Mouse (Mus musculus) urinary bladder, postnatal 4 days (tissue): ENCODE measurements around the gene Osbp2.
A peak's percentile ranks its signal among the peaks of the same experiment; 100 is the strongest.

Experiments used
- DNase-seq, 2 experiments: peaks; one replicate each; pipeline ENCODE4 v3.0.0; 2021 to 2022; ENCODE audit warnings: low spot score in 2 of 2

The Osbp2 gene

DNA sequence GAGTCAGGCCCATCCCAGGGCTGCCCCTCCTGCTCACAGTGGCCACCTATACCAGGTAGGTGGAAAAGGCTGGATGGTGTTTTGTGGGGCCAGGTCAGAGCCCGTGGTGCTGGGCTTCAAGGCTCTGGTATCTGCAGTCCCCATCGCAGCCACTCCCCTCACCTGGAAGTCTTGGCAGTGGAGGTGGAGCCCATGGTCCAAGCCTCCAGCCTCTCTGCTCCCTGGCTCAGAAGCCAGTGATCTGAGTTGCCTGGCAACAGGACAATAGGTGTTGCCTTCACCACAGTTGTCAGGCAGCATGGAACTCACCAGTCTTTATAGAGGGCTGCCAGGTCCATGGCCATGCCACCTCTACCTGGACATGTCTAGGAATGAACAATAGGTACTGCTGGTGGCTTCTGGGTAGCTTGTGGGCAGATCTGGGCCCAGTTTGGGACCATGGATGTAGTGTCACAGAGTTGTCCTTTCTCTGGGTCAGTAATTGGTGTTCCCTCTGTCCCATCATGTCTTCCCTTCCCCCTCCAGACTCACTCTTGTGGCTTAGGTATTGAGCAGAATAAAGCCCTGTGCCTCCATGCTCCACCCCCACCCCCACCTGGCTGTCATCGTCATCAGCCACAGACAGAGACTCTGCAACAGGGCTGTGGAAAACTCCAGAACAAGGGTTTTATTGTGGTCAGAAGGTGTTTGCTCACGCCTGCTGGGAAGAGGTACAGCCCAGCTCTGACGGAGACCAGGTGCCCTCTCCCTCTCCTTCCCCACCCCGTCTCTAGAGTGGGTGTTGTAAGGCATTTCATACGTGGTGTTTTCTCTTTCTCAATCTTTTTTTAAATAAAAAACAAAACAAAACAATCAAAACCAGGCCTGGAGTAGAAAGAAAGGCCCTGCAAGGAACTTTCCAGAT is 160.4 kb downstream of the Osbp2 start:
- DNase-seq, result no peak

DNA sequence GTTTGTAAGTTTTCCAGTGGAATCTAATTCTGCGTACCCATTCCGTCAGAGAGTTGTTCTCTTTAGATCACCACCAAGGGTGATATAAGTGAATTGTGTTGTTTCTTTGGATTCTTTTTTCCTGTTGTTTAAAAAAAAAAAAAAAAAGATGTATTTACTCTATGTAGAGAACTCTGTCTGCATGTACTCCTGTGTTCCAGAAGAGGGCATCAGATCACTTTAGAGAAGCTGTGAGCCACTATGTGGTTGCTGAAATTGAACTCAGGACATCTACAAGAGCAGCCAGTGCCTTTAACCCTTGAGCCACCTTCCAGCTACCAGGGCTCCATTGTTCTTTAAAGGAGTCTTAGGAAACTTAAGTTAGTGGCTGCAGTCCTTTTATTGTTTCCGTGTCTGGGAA is 166.3 kb downstream of the Osbp2 start:
- no peak for DNase-seq

DNA sequence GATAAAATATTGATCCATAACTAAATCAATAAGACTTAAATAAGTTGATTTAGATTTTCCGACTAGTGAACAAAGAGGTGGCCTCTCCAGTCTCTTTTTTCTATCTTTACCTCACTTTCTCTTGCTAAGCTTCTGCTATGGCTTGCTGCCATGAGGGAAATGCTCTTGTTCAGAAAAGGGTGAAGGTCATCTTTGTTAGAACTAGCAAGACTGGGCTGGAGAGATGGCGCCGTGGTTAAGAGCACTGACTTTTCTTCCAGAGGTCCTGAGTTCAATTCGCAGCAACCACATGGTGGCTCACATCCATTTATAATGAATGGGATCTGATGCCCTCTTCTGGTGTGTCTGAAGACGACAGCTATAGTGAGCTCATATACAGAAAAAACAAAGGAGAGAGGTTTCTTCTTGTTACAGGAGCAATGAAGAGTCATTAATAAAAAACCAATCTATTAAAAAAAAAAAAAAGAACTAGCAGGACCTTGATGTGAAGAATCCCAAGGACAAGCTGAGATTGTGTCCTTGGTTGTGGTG is 167.6 kb downstream of the Osbp2 start:
- DNase-seq, result no peak

DNA sequence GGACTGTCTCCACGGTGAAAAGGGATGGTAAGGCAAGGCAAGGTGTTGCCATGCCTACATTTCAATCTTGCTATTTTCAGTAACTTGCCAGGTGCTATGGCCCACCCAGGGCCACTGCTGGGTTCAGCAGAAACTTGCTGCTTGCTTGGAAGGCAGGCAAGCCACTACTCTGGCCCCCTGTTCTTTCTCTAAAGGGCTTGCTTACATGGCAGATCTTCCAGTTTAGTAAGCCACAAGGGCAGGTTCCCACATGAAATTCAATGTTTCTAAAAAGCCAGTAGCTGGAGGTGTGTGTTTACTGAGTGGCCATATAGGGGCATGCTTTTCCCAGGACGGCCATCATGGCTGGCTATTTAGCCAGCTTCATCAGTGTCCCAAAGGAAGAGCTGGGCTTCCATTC is 172.0 kb downstream of the Osbp2 start:
- no peak for DNase-seq

DNA sequence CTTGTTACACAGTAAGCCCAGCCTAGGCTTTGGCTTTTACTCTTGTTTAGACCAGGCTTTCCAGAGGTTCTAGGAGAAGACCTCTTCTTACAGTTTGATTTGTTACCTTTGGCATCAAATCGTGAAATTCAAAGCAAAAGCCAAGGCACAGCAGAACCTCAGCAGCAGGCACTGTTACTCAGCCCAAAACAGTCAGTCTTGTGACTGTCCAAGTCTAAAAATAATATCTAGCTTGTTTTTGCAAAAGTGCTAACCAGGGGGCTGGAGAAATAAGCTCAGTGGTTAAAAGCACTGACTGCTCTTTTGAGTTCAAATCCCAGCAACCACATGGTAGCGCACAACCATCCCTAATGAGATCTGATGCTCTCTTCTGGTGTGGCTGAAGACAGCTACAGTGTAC is 176.8 kb downstream of the Osbp2 start:
- DNase-seq, result peak in 1 of 2 experiments; percentile 25

DNA sequence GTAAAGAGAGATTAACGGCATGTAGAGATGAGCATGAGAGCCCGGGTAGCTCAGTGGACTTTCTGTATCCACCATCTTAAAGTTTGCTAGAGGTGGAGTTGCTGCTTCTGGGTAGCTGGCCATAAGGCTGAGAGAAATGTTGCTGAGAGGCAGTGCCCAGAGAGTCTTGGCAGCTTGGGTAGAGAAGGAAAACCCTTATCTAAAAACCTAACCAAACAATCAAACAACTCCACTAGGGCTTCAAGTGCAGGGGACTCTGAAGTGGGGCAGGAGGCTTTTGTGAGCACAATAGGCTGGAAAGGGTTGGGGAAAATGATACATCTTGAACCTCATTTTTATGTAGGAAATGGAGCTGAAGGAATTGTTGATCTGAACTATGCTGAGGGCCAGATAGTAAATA is 177.4 kb downstream of the Osbp2 start:
- DNase-seq, result peak in 1 of 2 experiments; percentile 14

DNA sequence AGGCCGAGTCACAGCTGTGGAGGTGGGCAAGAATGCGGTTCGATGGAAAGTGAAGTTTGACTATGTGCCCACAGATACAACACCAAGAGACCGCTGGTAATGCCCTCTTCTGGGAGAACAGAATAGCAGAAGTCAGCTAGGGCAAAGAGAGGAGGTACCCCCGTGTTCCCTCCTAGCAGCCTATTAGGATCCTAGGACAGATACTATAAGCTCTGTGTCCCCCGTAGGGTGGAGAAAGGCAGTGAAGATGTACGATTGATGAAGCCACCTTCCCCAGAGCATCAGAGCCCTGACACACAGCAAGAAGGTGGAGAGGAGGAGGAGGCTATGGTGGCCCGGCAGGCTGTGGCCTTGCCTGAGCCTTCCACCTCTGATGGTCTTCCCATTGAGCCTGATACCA is 178.3 kb downstream of the Osbp2 start:
- no peak for DNase-seq

DNA sequence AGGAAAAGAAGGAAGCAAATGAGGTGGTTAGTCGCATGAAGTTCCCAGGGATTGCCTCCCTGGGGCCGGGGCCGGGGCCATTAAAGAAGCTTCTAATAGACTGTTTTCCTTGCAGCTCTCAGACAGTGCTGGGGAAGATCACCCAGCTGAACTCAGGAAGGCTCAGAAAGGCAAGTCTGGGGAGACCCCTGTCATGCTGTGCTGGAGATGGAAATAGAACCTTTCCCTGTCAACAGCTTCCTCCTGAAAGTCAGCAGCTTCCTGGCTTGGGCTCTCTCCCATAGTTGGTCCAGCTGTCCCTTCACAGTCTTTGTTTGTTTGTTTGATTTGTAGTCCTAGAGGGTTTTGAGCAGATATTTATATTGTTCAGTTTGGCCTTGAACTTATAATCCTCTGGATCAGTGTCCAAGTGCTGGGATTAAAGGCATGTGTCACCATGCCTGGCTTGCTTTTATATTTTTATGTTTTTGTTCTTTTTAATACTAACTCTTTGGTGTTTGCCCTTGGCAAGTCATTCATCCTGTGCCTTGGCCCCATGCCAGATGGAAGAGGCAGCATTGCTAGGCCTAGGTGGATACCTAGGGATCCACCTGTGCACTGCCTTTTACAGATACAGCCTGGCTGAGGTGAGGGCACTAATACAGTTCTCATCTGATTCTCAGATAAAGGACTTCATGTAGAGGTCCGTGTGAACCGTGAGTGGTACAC is 178.8 kb downstream of the Osbp2 start:
- peak in 1 of 2 experiments; percentile 46 for DNase-seq

DNA sequence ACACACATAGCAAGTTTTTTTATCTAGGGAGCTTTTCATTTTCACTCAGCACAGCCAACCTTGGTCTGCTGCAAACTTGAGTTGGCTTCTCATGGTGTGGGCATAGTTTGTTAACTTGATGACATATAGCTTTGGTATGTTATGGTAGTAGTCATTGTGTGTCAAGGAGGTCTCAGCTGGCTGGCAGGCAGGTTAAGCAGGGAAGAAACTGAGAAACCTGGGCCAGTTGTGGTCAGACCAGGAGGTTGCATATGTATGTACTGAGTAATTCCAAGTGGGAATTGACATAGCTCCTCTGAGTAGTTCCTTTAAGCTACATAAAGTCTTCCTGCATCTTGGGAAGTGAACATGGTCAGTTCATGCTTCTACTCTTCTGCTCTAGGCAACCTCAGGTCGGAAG is 179.5 kb downstream of the Osbp2 start:
- DNase-seq, result peak in 1 of 2 experiments; percentile 33

GRCm38 (mm10) chr11:3683696-3684095 is 180.0 kb downstream of the Osbp2 start:
- DNase-seq, result peak in 1 of 2 experiments; percentile 55

DNA sequence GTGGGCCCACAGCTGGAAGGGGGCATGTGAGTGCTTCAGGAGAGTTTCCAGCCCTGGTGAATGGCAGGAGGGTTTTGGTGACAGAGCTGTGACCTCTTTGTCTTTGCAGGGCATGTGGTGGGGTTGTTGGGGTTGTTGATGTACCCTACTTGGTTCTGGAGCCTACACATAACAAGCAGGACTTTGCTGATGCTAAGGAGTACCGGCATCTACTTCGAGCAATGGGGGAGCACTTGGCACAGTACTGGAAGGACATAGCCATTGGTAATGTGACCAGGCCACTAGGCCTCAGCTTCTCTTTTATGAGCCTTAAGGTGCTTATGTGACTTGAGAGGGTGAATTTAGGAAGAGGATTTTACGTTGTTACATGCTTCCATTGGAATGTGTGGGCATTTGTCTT is 183.9 kb downstream of the Osbp2 start:
- no peak for DNase-seq

DNA sequence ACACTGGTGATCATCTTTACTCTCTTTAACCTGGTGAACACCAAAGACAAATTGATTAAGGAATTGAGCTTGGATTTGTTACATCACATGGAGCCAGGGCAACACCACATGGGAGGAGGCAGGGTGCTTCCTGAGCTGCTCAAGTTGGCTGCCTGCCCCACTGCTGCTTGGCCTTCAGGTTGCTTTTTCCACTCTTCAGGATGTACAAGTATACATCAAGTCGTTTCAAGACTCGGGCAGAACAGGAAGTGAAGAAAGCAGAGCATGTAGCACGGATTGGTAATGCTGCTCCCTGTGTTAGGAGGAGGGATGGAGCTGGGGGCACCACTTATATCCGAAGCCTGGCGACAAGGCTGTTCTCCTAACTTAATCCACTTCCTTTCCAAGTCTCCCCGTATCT is 186.5 kb downstream of the Osbp2 start:
- DNase-seq, result no peak

- DNase-seq, result no peak
Observed at GRCm38 (mm10) chr11:3676423-3676822, 187.3 kb downstream of the Osbp2 start.

GRCm38 (mm10) chr11:3674545-3674944 is 189.2 kb downstream of the Osbp2 start:
- DNase-seq, result no peak

GRCm38 (mm10) chr11:3671000-3671628 is 192.6 kb downstream of the Osbp2 start:
- DNase-seq, result no peak

DNA sequence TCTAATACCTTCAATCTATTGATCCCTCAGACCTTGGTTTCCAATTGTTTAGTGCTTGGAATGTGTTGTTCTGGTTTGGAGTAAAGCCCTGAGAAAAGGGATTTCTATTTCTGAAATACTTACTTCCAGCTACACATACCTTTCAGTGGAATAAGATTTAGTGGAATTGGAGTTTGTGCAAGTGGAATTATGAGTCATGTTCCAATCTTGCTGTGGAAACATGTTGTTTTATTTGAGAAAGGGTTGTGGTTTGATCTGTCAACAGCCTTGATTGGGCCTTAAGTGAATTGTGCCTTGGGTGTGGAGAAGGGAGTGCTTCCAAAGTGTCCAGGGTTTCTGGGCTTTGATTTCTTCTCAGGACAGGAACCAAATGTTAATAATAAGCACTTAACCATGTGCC is 193.9 kb downstream of the Osbp2 start:
- no peak for DNase-seq

DNA sequence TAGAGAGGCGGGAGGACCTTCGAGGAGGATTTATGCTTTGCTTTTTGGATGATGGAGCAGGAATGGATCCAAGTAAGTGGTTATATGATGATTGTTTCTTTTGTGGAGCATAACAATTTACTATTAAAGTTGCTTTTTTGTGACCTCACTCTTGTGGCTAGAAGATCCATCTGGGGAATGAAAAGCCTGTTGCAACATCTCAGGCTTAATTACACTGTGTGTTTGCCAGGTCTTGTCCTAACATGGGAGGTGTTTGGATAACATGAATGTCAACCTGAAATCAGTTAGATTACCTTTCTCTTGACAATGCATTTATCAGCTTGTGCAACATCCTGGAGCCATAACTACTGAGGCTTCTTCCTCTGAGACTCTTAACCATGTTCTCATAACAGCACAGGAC is 194.9 kb downstream of the Osbp2 start:
- no peak for DNase-seq

DNA sequence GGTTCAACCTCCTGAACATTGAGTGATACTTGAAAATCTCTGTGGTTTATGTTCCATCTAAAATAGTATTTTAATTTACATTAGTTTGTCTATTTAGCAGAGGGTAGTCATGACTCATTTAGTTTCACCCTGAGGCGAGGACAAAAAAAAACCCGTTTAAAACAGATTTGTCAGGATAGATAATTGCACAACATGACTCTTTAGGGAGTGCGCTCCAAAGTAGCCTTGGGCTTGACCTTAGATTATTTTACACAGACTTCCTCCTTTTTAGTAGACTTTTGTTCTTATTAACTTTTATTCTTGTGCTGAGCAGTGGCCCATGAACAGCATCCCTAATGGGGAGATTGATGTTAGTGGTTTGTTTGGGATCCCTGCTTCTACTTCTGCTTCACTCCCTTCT is 196.2 kb downstream of the Osbp2 start:
- DNase-seq, result no peak

DNA sequence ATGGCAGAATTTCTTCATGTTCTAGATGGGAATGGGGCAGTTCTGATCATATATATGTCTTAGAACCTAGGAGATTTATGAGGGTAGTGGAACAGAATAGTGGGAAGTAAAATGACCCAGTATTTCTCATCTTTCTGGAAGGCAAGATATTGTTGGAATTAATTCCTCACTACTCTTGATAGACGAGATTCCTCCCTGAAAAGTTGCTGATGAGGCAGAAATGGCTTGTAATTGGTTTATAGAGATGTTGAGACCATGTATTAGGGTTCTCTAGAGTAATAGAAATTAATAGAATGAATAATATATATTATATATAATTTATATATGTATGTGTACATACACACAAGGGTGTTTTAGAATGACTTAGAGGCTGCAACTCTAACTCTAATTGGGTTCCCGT is 201.7 kb downstream of the Osbp2 start:
- no peak for DNase-seq
